Mouse (Mus musculus) hindbrain, embryonic 16.5 days (tissue): ENCODE data around the gene Srgn. TPM values are rescaled to one million over a fixed set of nuclear protein-coding genes. Genes with fewer than 3 reads are reported as not detected.
"Not testable (repeated sequence)": the region's sequence is repeated elsewhere in the genome, so short reads cannot be mapped to it uniquely, and the experiment has no call there.

Experiments
- ATAC-seq: fragments of 200-750 bp; cut with Nextera tagmentation; 2 replicates; pipeline ENCODE4 v1.8.0; 2017; ENCODE audit warnings: moderate TSS enrichment, moderate library complexity
- H3K27ac ChIP-seq: fragments of 300-500 bp; sonication (generic); 2 replicates; pipeline ENCODE4 v1.5.1; 2014; ENCODE audit warnings: low read depth, mild to moderate bottlenecking, control low read depth, low read length, moderate library complexity
- H3K27me3 ChIP-seq: fragments of 300-500 bp; sonication (generic); replicated peaks from 2 replicates; pipeline ENCODE4 v1.6.1; 2014; ENCODE audit warnings: low read length; ENCODE audit not compliant: control insufficient read depth, insufficient read depth
- H3K36me3 ChIP-seq: fragments of 300-500 bp; sonication (generic); 2 replicates; pipeline ENCODE4 v1.6.1; 2014; ENCODE audit warnings: mild to moderate bottlenecking, low read length, moderate library complexity, mixed read lengths; ENCODE audit not compliant: control insufficient read depth, insufficient read depth
- H3K4me1 ChIP-seq: fragments of 300-500 bp; sonication (generic); 2 replicates; pipeline ENCODE4 v1.6.1; 2014; ENCODE audit warnings: low read depth, low read length; ENCODE audit not compliant: control insufficient read depth, insufficient read depth
- H3K4me2 ChIP-seq: fragments of 300-500 bp; sonication (generic); 2 replicates; pipeline ENCODE4 v1.6.1; 2014; ENCODE audit warnings: mild to moderate bottlenecking, low read length, control low read depth, moderate library complexity
- H3K4me3 ChIP-seq: fragments of 300-500 bp; sonication (generic); 2 replicates; pipeline ENCODE4 v1.5.1; 2014; ENCODE audit warnings: mild to moderate bottlenecking, low read length, control low read depth, moderate library complexity
- H3K9ac ChIP-seq: fragments of 300-500 bp; sonication (generic); 2 replicates; pipeline ENCODE4 v1.6.1; 2014; ENCODE audit warnings: low read depth, mild to moderate bottlenecking, control low read depth, low read length, moderate library complexity
- H3K9me3 ChIP-seq: fragments of 300-500 bp; sonication (generic); 2 replicates; pipeline ENCODE4 v1.6.1; 2014; ENCODE audit warnings: mild to moderate bottlenecking, low read length, moderate library complexity; ENCODE audit not compliant: control insufficient read depth
- WGBS: fragments of 180-500 bp; shearing (Covaris S2); extraction: QIAGEN DNeasy Blood & Tissue Kit; methylation state at CpG from one replicate; pipeline ENCODE4 v1.1.7; 2014; 5-methylcytosine and 5-hydroxymethylcytosine counted together
- polyA plus RNA-seq: library from polyadenylated mRNA; unstranded; fragments of >200 nt; fragmentation: Nextera tagmentation; extraction: Ambion mirVana; gene quantifications from 2 replicates; pipeline ENCODE4 v1.2.1, GENCODE M21; 2015

The Srgn gene
- polyA plus RNA-seq, 1 experiment from 2014 or later = 10.0 TPM

DNA sequence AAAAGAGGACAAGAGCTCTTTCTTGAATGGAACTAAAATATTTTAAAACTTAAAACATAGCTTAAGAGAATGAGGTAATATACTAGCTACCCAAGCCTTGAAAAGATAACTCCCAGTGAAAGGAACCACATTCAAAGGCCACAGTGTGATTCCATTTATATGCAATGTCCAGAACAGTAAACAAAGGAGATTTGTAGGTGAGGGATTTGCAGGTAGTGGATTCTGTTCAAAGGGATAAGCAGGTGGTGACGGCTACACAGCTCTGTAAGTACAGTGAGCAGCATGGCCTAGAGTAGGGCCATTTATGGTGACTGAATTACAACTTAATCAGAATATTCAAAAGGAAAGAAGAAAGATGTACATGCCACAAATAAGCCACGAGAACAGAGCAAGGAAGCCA is 50.3 kb downstream of the Srgn start:
- Histone ChIP-seq H3K4me1 (no peaks in the 10 kb centered on the region), H3K4me2 (no peak overlapping the region), H3K4me3 (no peak overlapping the region), H3K9ac (no peak overlapping the region), H3K27ac (no peak overlapping the region), H3K27me3 (no peaks in the 10 kb centered on the region), H3K9me3 (no peaks in the 10 kb centered on the region), H3K36me3 (0 out of 2 replicates have a peak, but pooled peaks cover 3% of the 10 kb centered on the region)
- no peak for ATAC-seq
- 79% methylated on average over 2 of the region's 2 CpGs for WGBS

DNA sequence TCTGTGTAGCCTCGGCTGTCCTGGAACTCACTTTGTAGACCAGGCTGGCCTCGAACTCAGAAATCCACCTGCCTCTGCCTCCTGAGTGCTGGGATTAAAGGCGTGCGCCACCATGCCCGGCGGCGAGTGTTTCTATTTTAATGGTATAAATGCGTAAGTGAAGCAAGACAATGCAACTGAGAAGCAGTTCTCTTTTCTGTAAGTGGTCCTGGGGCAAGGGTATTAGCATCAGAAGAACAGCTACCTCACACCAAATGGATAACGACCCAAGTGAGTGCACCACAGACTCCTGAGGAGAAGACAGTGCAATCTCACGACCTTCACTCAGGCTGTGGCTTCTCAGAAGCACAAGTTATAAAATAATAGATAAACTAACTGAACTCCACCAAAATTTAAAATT is 52.3 kb downstream of the Srgn start:
- 91% methylated on average over 10 of the region's 10 CpGs for WGBS
- H3K4me3 ChIP-seq = no peak overlapping the region
- no peak for ATAC-seq
- H3K36me3 ChIP-seq = 0 out of 2 replicates have a peak, but pooled peaks cover 3% of the 10 kb centered on the region
- no peaks in the 10 kb centered on the region for H3K27me3 ChIP-seq
- H3K4me1 ChIP-seq = no peaks in the 10 kb centered on the region
- H3K4me2 ChIP-seq = no peak overlapping the region
- H3K9ac ChIP-seq = no peak overlapping the region
- H3K9me3 ChIP-seq = no peaks in the 10 kb centered on the region
- H3K27ac ChIP-seq = no peak overlapping the region

- H3K9ac ChIP-seq = no peak overlapping the region
- 50% methylated on average over 5 of the region's 5 CpGs for WGBS
- no peaks in the 10 kb centered on the region for H3K36me3 ChIP-seq
- H3K9me3 ChIP-seq = no peaks in the 10 kb centered on the region
- H3K4me3 ChIP-seq = no peak overlapping the region
- no peak overlapping the region for H3K4me2 ChIP-seq
- no peaks in the 10 kb centered on the region for H3K4me1 ChIP-seq
- H3K27me3 ChIP-seq = no peaks in the 10 kb centered on the region
- H3K27ac ChIP-seq = no peak overlapping the region
- ATAC-seq = no peak
These were observed 56.1 kb downstream of the Srgn start for GRCm38 (mm10) chr10:62471105-62471504.

DNA sequence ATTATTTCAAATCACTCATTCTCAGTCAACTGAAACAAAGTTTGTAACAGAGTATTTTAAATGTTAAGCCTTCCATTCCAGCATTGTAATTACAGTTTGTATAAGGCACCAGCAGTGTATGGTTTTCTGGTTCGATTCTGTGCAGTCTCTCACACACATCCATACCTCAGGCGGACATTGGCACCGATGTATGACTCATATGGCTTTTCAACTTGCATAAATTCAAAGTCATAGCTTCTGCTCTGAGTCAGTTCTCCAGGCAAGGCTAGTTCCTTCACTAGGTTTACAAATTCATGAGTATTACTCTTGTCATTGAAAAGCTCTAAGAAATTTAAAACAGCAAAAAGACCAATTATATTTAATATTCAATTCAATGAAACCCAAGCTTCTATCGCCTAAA is 57.5 kb downstream of the Srgn start:
- H3K9me3 ChIP-seq = no peaks in the 10 kb centered on the region
- ATAC-seq = no peak
- 92% methylated on average over 4 of the region's 4 CpGs for WGBS

GRCm38 (mm10) chr10:62461321-62461720 is 65.9 kb downstream of the Srgn start:
- ATAC-seq = no peak
- Histone ChIP-seq H3K9me3 (no peaks in the 10 kb centered on the region), H3K4me1 (no peaks in the 10 kb centered on the region), H3K4me2 (no peak overlapping the region), H3K36me3 (peaks cover 23% of the 10 kb centered on the region), H3K27ac (no peak overlapping the region), H3K27me3 (no peaks in the 10 kb centered on the region), H3K9ac (no peak overlapping the region), H3K4me3 (no peak overlapping the region)

More for the DNA sequence above, 57.5 kb downstream of the Srgn start:
- Histone ChIP-seq H3K9ac (no peak overlapping the region), H3K4me3 (no peak overlapping the region), H3K4me2 (no peak overlapping the region), H3K27me3 (no peaks in the 10 kb centered on the region), H3K36me3 (no peaks in the 10 kb centered on the region), H3K4me1 (no peaks in the 10 kb centered on the region), H3K27ac (no peak overlapping the region)

- H3K4me1 ChIP-seq = peaks cover 13% of the 10 kb centered on the region
- ATAC-seq, H3K9me3 ChIP-seq, H3K27ac ChIP-seq, H3K9ac ChIP-seq, H3K4me2 ChIP-seq, H3K4me3 ChIP-seq, H3K27me3 ChIP-seq: not testable (repeated sequence)
- H3K36me3 ChIP-seq = peaks cover 17% of the 10 kb centered on the region
- WGBS = 71% methylated on average over 11 of the region's 11 CpGs
These were observed 75.2 kb downstream of the Srgn start for GRCm38 (mm10) chr10:62452001-62452400.

DNA sequence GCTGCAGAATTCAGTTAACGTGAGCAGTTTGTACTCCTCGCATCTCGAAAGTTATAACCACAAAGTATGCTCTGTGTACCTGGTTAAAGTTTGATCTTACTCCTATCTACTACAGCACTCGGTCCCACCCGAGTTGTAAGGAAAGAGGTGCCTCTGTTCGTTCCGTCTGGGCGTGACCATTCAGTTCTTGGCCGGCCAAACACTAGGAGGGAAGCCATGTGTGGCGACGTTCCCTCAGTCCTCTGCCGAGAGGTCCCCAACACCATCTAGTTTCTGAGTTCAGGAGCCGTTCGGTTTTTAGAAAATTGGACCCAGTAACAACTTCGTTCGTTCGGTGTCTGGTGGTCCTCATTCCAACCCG is 77.0 kb downstream of the Srgn start:
- H3K36me3 ChIP-seq = peaks cover 9% of the 10 kb centered on the region
- H3K27ac ChIP-seq = peak overlapping the region; percentile 89
- H3K4me3 ChIP-seq = peak overlapping the region; percentile 78
- no peaks in the 10 kb centered on the region for H3K27me3 ChIP-seq
- no peaks in the 10 kb centered on the region for H3K9me3 ChIP-seq
- H3K4me2 ChIP-seq = peak overlapping the region; percentile 58
- 33% methylated on average over 18 of the region's 18 CpGs for WGBS
- H3K4me1 ChIP-seq = peaks cover 13% of the 10 kb centered on the region
- ATAC-seq = no peak
- peak overlapping the region; percentile 88 for H3K9ac ChIP-seq

GRCm38 (mm10) chr10:62449364-62450279 is 77.6 kb downstream of the Srgn start, which contains the start of the genes 4930507D05Rik and Supv3l1:
TSS of gene 4930507D05Rik (plus strand) at chr10:62449489.
TSS of gene Supv3l1 (minus strand) at chr10:62449738.
- H3K4me1 ChIP-seq = peaks cover 13% of the 10 kb centered on the region
- H3K4me2 ChIP-seq = peak within 1 kb of the TSS; percentile 80
- ATAC-seq = peak; percentile 95
- no peaks in the 10 kb centered on the region for H3K9me3 ChIP-seq
- peaks cover 12% of the 10 kb centered on the region for H3K36me3 ChIP-seq
- H3K9ac ChIP-seq = peak within 1 kb of the TSS; percentile 88
- no peaks in the 10 kb centered on the region for H3K27me3 ChIP-seq
- WGBS = under 1% methylated on average over 63 of the region's 73 CpGs
- H3K27ac ChIP-seq = peak within 1 kb of the TSS; percentile 89
- peak within 1 kb of the TSS; percentile 78 for H3K4me3 ChIP-seq
